Mouse (Mus musculus): ENCODE data around the gene Hspa1a. TPM values are rescaled to one million over a fixed set of nuclear protein-coding genes. Genes with fewer than 3 reads are reported as not detected.
"Not testable (repeated sequence)": the region's sequence is repeated elsewhere in the genome, so short reads cannot be mapped to it uniquely, and the experiment has no call there.

Hspa1a gene
- total RNA-seq (2021), result 1 to 10 TPM; 6.8 to 8.7 TPM
- long read RNA-seq, transcript Hspa1a-201 (1 exons, 2,967 nt), result major isoform, 5 of 5 reads
- long read RNA-seq, partial matches to known transcripts, result 0 of 5 reads
- long read RNA-seq, other reads (novel, unspliced or antisense), result 0 of 5 reads

DNA sequence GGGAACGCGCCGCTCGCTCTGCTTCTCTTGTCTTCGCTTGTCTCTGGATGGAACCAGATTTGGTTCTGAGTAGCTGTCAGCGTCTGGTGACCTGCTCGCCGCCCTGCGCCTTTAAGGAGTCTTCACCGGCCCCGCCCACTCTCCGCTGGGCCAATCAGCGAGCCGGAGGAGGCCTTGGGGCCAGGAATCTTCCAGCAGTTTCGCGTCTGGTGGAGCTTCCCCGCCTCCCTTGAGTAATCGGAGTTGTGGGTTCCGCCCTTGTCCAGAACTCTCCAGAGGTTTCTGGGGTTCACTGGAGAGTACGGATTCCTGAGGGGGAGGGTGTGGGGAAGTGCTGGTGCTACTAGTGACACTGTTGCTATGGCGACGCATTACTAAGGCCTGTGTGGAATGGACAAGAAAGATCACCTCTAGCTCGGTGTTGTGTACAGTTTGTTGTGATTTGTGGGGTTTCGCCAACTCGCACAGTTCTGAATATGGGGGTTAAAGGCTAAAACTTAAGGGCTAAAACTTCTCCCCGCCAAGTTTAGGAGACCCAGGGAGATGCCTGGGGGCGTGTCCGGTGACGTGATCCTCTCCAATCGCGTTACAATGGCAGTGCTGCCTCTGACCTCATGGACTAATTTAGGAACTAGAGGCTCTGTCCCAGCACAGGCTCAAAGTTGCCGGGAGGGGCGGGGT, at the start of gene Hspa1a, which contains the start of gene Hspa1l:
Hspa1a (minus strand) TSS at position 88 of the 681 bp plus-strand sequence.
Hspa1l (plus strand) TSS at position 635 of the 681 bp plus-strand sequence.
- DNase-seq (ENCODE audit: low spot score in 2 of 2), result peak; percentile 57 to 69

GRCm38 (mm10) chr17:35021163-35021808, 49.3 kb upstream of the Hspa1a start:
- DNase-seq (ENCODE audit: low spot score in 2 of 2), result peak; percentile 91

DNA sequence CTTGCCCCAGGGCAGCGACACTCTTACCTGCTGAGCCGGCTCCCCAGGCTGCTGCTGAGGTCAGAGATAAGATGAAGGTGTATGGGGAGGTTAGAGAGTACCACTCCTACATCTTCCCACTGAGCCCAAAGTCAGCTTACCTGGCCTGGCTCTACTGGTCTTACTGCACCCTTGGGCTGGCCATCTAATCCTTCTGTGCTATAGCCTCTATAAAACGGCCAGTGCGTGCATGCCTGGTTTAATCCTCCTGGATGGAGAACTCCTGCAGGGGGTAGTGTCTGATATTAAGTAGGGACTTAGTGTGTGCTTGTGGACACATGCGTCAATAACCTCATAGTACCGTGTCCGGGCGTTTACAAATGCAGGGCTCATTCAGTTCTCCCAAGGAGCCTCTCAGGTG, 48.6 kb upstream of the Hspa1a start:
- no peak for DNase-seq (ENCODE audit: low spot score in 2 of 2)

DNA sequence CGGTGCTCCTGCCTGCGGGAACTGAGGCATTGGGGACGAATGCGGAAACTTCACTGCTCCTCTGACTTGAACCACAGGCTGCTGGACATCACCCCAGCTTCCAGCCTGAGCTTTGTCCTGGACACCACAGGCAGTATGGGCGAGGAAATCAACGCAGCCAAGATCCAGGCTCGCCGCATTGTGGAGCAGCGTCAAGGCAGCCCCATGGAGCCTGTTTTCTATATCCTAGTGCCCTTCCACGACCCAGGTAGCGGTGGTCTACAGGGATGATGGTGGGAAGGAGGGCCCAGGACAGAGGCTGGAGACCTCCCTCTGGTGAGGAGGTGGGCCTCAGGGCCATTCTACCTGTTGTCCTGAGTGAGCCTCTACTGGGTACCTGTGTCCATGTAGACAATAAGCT, 47.9 kb upstream of the Hspa1a start:
- no peak for DNase-seq (ENCODE audit: low spot score in 2 of 2)

- no peak for DNase-seq (ENCODE audit: low spot score in 2 of 2)
Observed at GRCm38 (mm10) chr17:35018171-35018570, 46.2 kb upstream of the Hspa1a start.

DNA sequence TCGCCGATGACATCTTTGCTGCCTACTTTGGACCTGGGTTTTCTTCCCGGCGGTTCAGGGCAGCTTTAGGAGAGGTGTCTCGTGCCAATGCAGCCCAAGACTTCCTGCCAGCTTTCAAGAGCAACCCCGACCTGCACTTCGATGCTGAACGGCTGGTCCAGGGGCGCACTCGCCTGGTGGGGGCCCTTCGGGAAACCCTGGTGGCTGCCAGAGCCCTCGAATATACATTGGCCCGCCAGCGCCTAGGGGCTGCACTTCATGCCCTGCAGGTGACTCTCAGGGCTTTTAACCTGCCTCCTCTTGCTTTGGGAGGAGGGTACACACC, 45.7 kb upstream of the Hspa1a start:
- no peak for DNase-seq (ENCODE audit: low spot score in 2 of 2)

GRCm38 (mm10) chr17:35016791-35017705, 45.1 kb upstream of the Hspa1a start:
- no peak for DNase-seq (ENCODE audit: low spot score in 2 of 2)

- DNase-seq (ENCODE audit: low spot score in 2 of 2), result peak; percentile 47 to 54
Observed at GRCm38 (mm10) chr17:35016376-35016775, 44.4 kb upstream of the Hspa1a start, which contains the start of gene Vwa7. Gene Vwa7 (plus strand): TSS chr17:35016579.

- DNase-seq (ENCODE audit: low spot score in 2 of 2), result no peak
Observed at GRCm38 (mm10) chr17:35015296-35015695, 43.3 kb upstream of the Hspa1a start.

DNA sequence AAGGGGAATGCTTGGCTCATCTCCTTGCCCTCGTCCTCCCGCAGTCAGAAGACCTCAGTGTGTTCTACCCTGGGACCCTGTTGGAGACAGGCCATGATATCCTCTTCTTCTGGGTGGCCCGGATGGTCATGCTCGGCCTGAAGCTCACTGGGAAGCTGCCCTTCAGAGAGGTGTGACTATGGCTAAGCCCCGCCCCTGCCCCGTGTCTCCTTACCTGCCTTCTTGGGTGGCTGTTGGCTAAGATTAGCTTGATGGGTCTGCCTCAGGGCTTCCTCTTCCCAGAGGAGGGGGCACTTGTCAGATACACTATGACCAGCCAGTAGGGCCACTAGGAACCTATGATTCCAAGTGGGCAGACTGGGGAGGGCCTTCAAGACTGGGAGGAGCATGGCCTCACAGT, 41.3 kb upstream of the Hspa1a start:
- DNase-seq (ENCODE audit: low spot score in 2 of 2), result no peak

DNA sequence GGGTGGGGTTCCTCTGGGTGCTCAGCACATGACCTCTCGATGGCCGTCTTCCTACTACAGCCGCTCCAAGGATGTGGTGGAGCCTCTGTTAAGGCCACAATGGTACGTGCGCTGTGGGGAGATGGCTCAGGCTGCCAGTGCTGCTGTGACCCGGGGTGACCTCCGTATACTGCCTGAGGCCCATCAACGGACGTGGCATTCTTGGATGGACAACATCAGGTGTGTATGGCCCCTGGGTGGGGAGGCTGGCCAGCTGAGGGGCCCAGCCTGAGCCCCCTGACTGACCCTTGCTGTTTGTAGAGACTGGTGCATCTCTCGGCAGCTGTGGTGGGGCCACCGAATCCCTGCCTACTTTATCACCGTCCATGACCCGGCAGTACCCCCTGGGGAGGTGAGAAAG, 40.5 kb upstream of the Hspa1a start:
- DNase-seq (ENCODE audit: low spot score in 2 of 2), result no peak

- DNase-seq (ENCODE audit: low spot score in 2 of 2), result no peak
Observed at GRCm38 (mm10) chr17:35011440-35011839, 39.5 kb upstream of the Hspa1a start.

DNA sequence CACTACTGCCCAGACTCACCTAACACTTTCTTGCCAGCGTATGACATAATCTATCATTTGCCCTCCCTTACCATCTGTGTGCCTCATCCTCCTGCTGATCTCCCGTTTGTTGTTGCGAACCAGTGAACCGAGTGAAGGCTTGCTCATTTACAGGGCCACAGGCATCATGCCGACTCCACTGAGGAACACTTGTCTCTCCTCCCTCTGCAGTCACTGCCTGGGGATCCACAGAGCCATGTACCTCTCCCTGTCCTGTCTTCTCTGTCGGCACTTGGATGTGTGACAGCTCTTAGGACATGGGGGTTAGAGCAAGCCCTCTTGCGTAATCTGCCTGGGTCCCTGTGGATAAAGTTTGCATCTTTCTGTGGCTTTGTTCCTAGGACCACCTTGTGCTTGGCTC, 37.6 kb upstream of the Hspa1a start:
- no peak for DNase-seq (ENCODE audit: low spot score in 2 of 2)

DNA sequence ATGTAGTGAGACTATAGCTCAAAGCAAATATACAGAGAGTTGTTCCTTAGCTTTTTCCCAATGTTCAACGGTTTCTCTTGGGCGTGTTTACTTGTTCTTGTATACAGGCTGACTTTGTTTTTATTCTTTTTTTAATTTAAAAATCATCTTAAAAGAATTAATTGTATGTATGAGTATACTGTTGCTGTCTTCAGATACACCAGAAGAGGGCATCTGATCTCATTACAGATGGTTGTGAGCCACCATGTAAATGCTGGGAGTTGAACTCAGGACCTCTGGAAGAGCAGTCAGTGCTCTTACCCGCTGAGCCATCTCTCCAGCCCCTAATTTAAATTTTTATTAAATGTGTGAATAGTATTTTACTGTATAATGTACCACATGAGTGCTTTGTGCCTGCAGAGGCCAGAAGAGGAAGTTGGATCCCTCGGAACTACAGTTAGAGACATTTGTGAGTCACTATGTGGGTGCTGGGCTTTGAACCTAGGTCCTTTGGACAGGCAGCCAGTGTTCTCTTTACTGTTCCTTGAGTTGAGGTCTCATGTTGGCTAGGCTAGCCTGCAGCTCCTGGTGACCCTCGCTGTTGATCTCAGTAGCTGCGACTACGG, 35.5 kb upstream of the Hspa1a start:
- DNase-seq (ENCODE audit: low spot score in 2 of 2), result no peak

- not testable (repeated sequence) for DNase-seq (ENCODE audit: low spot score in 2 of 2)
Observed at GRCm38 (mm10) chr17:35005902-35006301, 33.9 kb upstream of the Hspa1a start.

- DNase-seq (ENCODE audit: low spot score in 2 of 2), result no peak
Observed at GRCm38 (mm10) chr17:35005158-35005557, 33.2 kb upstream of the Hspa1a start.

DNA sequence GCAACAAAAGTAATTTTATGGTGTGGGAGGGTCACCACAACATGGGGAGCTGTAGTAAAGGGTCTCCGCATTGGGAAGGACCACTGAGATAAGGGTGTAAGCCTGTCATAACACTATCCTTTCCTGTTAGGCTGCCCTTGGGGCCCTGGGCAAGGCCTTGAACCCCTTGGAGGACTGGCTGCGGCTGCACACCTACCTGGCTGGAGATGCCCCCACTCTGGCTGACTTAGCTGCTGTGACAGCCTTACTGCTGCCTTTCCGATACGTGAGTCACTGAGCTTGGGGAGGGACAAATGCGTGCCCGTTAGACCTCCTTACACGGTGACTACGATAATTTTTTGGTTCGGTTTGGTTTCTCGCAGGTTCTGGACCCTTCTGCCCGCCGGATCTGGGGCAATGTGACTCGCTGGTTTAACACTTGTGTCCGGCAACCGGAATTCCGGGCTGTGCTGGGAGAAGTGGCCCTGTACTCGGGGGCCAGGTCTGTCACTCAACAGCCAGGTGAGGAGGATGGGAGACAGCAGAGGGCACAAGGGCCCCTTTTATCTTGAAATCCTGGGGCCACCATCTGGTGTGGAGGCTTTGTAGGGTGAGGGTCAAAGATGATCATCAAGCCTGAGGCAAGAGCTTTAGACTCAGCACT, 32.2 kb upstream of the Hspa1a start:
- no peak for DNase-seq (ENCODE audit: low spot score in 2 of 2)

DNA sequence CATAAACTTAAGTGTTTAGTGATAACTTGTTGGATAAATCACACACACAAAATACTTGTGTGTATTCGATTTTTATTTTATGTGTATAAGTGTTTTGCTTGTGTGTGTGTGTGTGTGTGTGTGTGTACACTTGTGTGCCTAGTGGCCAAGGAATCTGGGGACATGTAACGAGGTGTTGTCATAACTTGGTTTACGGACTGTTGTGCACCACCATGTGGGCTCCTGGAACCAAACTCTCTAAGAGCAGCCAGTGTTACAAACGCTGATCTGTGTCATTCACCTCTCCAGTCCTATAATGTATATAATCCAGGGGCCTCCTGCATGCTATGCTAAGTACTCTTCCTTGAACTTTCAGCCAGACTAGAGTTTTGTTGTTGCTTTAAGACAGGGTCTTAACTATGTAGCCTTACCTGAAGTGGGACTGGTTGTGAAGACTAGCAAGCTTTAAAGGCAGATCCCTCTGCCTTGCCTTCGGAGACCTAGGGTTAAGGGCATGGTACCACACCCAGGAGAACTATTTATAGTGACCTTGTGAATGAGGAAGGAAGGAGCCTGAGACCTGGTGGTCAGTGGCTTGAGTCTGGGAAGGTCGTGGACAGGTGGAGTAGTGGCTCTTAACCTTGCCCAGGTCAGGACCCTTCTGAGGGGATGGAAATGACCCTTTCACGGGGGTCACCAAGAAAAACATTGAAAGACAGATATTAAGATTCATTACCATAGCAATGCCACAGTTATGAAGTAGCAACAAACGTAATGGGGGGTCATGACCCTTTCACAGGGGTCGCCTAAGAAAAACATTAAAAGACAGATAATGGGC, 31.3 kb upstream of the Hspa1a start:
- no peak for DNase-seq (ENCODE audit: low spot score in 2 of 2)

GRCm38 (mm10) chr17:35002153-35002865, 30.4 kb upstream of the Hspa1a start:
- no peak for DNase-seq (ENCODE audit: low spot score in 2 of 2)
